Mouse (Mus musculus): ENCODE results near the gene Emid1. TPM values are rescaled to one million over a fixed set of nuclear protein-coding genes. Genes with fewer than 3 reads are reported as not detected.

The Emid1 gene
- total RNA-seq, 2 experiments from 2014 or later, result 27.6 to 32.5 TPM

GRCm38 (mm10) chr11:5167311-5167710 is 15.3 kb upstream of the Emid1 start:
- intact Hi-C loops (cut with DNase I), result no loop called here
- DNase-seq (ENCODE audit: low spot score in 2 of 2), result peak; percentile 50 to 52

GRCm38 (mm10) chr11:5165471-5165916 is 13.4 kb upstream of the Emid1 start:
- DNase-seq (ENCODE audit: low spot score in 2 of 2), result peak; percentile 79 to 88
- intact Hi-C loops (cut with DNase I), result no loop called here

DNA sequence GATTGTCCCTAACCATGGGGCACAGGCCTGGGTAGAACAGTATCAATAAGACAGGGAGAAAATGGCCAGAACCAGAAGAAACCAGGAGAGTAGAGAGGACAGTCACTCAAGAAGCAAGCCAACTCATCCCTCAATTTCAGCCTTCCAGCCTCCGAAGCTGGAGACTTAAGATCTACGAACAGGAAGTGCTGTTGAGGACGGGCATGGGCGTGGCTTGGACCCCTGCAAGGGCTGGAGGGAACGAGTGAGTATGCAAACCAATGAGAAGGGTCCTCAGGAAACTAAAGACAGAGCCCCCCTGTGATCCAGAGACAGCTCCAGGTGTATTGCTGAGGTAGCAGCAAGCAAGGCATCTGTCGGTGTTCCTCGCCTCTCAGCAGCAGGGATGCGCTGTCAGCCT is 12.3 kb upstream of the Emid1 start:
- intact Hi-C loops (cut with DNase I), result no loop called here
- DNase-seq (ENCODE audit: low spot score in 2 of 2), result no peak

- intact Hi-C loops (cut with DNase I), result no loop called here
- DNase-seq (ENCODE audit: low spot score in 2 of 2), result no peak
These were observed 11.4 kb upstream of the Emid1 start for GRCm38 (mm10) chr11:5163421-5163820.

DNA sequence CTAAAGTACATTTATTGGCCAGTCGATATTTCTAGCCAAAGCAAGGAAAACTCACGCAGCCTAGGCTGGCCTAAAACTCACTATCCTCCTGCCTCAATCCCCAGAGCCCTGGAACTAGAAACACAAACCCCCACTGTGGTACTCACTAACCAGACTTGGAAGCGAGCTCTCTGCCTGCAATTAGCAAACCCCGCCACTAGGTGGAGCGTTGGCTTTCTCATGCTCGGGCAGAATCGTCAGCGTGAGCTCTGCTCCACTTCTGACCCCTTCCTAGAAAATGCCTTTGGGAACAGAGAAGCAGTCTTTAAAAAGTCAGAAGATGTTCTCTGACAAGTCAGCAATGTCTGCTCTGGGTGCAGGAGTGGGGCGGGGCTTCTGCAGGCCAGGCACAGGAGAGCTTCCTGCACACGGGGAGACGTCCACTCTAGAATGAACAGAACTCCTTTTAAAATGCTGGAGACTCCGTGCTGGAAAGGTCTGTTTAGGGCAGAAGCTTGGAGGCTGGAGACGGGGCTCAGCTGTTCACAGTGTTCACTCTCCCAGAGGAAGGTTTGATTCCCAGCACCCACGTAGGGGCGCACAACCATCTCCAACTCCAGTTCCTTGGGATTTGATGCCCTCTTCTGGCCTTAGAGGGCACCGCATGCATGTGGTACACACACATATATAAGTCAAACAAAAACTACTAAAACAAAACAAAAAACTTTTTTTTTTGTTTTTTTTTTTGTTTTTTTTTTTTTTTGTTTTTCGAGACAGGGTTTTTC is 8.8 kb upstream of the Emid1 start:
- DNase-seq (ENCODE audit: low spot score in 2 of 2), result peak in 1 of 2 experiments; percentile 49
- intact Hi-C loops (cut with DNase I), result no loop called here

DNA sequence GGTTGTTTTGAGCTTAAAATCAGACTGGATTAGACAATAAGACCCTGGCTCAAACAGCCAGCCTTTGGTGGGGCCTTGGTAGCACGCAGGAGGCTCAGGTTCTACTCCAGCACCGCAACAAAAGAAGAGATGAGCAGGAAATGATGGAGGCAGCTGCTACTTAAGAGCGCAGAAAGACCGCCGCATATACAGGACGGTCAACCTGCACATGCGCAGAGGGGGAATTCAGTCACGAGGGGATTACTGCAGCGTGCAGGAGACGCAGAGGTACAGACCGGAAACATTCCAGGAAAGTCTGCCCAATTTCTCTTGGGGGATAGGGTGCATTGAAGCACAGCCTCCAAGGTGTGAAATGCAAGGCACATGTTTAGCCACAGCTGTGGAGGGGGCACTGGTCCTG is 6.0 kb upstream of the Emid1 start:
- intact Hi-C loops (cut with DNase I), result no loop called here

GRCm38 (mm10) chr11:5154961-5155805 is 3.1 kb upstream of the Emid1 start:
- intact Hi-C loops (cut with DNase I), result no loop called here

More for the DNA sequence above, 6.0 kb upstream of the Emid1 start:
- DNase-seq (ENCODE audit: low spot score in 2 of 2), result no peak

DNA sequence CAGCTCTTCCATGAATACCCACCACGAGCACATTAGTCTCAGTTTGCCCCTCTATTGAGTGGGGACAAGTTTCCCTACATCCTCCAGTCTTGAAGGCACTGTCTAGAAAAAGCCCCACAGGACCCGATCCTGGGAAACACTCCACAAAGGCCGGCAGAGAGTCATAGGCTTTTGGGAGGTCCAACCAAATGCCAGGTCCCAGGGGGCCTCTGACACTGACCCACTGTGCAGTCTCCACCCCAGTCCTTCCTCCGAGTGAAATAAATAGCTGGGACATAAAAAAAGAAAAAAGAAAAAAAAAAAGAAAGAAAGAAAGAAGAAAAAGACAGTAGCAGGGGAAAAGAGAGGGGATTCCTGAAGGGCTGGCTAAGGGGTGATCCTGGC is 818 bp downstream of the Emid1 start:
- no peak for DNase-seq (ENCODE audit: low spot score in 2 of 2)
- intact Hi-C loops (cut with DNase I), result no loop called here

More at GRCm38 (mm10) chr11:5154961-5155805, 3.1 kb upstream of the Emid1 start:
- no peak for DNase-seq (ENCODE audit: low spot score in 2 of 2)

DNA sequence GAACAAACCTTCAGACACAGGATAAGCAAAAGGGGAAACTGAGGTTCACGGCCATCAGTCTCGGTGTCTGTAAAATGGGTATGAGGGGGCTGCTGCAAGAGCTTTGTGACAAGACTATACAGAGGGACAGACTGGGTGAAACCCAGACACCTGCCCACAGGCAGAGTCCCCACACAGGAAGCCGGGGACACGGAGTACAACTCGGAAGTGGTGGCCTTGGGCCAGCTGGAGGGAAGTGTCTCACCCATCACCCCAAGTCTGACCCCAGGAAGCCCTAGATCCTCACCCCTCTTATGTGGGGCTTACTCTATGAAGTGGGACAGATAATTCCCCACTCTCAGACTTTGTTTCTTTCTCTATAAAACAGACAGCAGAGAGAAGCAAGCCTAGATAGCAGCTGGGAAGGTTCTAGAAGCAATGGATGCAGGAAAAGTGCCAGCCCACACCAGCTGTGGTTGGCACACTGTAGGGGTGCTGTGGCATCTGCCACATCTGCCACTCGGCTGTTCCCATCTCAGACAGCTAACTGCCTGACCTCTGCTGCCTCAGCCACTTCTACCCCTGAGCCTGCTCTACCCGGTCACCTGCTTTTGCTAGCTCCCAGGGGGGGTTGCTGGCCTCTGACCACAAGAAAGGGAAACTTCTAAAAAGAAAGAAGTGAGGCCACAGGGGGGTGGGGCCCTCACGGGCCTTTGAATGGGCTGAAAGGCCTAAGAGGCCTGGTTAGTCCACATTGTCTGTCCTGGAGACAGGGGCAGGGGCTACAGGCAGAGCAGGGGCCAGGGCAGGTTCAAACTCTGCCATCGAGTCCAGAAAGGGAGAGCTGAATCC is 1.4 kb downstream of the Emid1 start:
- DNase-seq (ENCODE audit: low spot score in 2 of 2), result no peak
- intact Hi-C loops (cut with DNase I), result no loop called here

GRCm38 (mm10) chr11:5149955-5150354 is 2.1 kb downstream of the Emid1 start:
- intact Hi-C loops (cut with DNase I), result no loop called here
- DNase-seq (ENCODE audit: low spot score in 2 of 2), result no peak

- intact Hi-C loops (cut with DNase I), result no loop called here
- DNase-seq (ENCODE audit: low spot score in 2 of 2), result no peak
These were observed 2.8 kb downstream of the Emid1 start for GRCm38 (mm10) chr11:5149249-5149648.

- no peak for DNase-seq (ENCODE audit: low spot score in 2 of 2)
- intact Hi-C loops (cut with DNase I), result no loop called here
These were observed 6.5 kb downstream of the Emid1 start for GRCm38 (mm10) chr11:5145600-5145999.

DNA sequence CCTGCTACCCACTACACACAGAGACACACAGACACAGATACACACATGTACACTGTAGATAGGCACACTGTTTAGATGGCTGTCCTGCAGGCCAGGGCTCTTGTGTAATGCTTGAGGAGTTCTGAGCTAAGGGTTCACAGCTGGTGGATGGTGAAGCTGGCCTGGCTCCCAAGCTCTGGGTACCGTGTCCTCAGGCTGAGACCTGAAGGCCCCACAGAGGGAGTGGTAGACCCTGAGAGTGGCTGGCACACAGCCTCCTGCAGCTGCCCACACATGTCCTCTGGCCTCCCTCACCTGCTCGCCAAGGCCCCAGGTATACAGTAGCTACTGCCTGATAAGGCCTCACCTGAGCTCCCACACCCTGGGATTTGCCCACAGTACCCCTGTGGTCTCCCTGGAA is 10.1 kb downstream of the Emid1 start:
- no peak for DNase-seq (ENCODE audit: low spot score in 2 of 2)
- intact Hi-C loops (cut with DNase I), result no loop called here

DNA sequence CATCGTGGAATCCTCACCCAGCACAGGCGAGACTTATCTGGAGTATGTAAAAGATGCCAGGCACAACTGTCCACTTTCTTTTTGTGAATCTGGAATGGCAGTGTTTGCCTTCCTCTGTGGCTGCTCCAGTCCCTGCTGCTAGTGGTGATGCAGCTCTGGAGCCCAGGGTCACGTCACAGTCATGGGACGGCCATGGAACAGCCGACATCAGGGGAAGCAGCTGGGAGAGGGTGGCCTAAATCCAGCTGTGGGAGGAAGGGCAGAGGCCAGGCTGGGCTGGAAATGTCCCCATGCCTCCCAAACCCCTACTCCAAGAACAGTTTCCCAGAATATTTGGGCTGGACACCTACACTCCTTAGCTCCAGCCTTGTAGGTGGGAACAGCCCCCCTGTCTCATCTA is 10.8 kb downstream of the Emid1 start:
- intact Hi-C loops (cut with DNase I), result no loop called here
- no peak for DNase-seq (ENCODE audit: low spot score in 2 of 2)

DNA sequence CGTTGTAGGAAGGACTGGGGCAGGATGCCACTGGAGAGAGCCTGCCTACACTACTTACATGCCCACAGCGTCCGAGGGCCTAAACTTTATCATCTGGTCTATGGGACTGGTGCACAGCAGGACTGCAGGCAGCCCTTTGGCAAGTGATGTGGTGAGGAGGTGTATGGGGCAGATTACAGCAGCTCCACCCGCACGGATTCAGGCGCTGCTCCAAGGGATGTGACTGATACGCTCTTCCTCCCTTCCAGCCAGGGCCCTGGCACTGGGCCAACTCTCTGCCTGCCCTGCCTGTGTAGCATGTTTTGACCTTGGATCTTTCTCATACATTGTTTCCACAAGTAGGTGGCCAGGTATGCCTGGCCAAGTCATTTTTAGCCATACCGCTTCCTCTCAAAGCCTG is 11.4 kb downstream of the Emid1 start:
- intact Hi-C loops (cut with DNase I), result no loop called here
- DNase-seq (ENCODE audit: low spot score in 2 of 2), result no peak

- intact Hi-C loops (cut with DNase I), result no loop called here
- DNase-seq (ENCODE audit: low spot score in 2 of 2), result no peak
These were observed 12.7 kb downstream of the Emid1 start for GRCm38 (mm10) chr11:5139372-5139771.

DNA sequence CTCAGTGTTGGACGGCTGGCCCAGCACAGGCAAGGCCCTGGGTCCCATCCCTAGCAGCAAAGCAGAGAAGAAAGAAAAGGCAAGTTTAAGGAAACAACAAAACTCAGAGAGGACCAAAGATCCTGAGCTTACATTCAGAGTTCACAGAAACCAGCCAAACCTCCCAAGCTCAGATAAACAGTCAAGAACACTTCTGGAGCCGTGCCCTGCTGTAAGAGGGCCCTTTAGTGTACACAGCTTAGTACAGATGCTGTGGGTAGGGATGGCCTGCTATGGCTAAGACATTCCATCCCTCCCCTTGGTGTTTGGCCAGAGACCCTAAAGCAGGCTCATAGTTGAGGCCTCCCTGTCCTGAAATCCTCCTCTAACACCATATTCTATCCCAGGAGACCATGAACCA is 13.4 kb downstream of the Emid1 start:
- no peak for DNase-seq (ENCODE audit: low spot score in 2 of 2)
- intact Hi-C loops (cut with DNase I), result no loop called here

GRCm38 (mm10) chr11:5135914-5136313 is 16.1 kb downstream of the Emid1 start:
- DNase-seq (ENCODE audit: low spot score in 2 of 2), result no peak
- intact Hi-C loops (cut with DNase I), result no loop called here

DNA sequence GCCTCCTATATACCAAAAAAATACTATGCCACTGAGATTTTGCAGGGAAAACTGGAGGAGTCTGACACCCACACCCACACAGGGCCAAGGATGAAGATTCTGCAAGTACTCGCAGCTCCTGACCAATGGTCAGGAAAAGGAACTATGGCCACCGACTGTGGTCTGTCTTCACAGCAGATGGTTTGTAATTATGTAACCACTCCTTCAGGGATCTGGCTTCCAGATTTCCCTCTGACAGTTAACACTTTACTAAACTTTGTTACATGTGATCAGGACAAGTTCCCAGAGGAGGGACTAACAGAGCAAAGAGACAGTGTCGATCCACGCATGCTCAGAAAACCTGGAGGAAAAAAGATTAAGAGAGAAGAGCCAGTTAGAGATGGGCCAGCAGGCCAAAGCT is 19.3 kb downstream of the Emid1 start:
- DNase-seq (ENCODE audit: low spot score in 2 of 2), result no peak
- intact Hi-C loops (cut with DNase I), result no loop called here

GRCm38 (mm10) chr11:5130111-5130665 is 21.9 kb downstream of the Emid1 start:
- intact Hi-C loops (cut with DNase I), result no loop called here
- DNase-seq (ENCODE audit: low spot score in 2 of 2), result no peak

All from left cerebral cortex, postnatal 14 days (tissue).